Mouse (Mus musculus): ENCODE measurements around the gene Slc22a8. TPM values are rescaled to one million over a fixed set of nuclear protein-coding genes. Genes with fewer than 3 reads are reported as not detected.

Slc22a8 gene
- polyA plus RNA-seq, 1 experiment, result 0.38 TPM

DNA sequence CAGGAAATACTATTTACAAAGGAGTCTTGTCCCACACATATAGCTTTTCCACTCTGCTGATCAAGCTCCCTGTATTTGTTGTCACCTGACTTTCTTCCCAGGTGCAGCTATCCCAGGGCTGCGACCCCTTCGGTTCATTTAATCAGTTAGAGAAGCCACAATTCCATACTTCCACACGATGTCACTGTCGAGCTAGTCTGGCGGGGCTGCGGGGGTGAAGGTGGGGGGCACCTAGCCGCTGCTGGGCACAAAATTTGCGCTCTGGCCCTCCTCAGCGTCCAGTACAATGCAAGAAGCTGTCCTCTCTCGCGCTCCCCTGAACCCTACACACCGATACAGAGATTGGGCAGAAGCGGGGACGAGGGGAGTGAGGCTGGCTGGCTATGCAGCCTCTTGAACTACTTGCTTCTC, 21.6 kb upstream of the Slc22a8 start:
- Histone ChIP-seq H3K36me3 (ENCODE audit: control insufficient read depth, insufficient read depth, low read length) (no peaks in the 10 kb centered on the region), H3K27ac (ENCODE audit: control insufficient read depth, insufficient read depth, low read length) (no peak overlapping the region), H3K4me3 (ENCODE audit: control insufficient read depth, insufficient read depth, low read length) (no peak overlapping the region), H3K4me1 (replicated peaks; ENCODE audit: control insufficient read depth, insufficient read depth, low read length) (peaks cover 17% of the 10 kb centered on the region), H3K27me3 (ENCODE audit: control insufficient read depth, insufficient read depth, low read length) (no peaks in the 10 kb centered on the region)
- DNase-seq, result peak; percentile 46
- 35% methylated on average over 14 of the region's 14 CpGs for WGBS
- peak; percentile 50; the same call in 1 of the 2 replicates for TF ChIP-seq CTCF (IDR thresholded peaks at IDR 0.05; ENCODE audit: borderline replicate concordance, control insufficient read depth, extremely low read depth, insufficient read depth, low read length, poor library complexity)
- TF ChIP-seq POLR2A (IDR thresholded peaks at IDR 0.05; ENCODE audit: control insufficient read depth, extremely low read depth, insufficient read depth, low read length, poor library complexity), result no peak

DNA sequence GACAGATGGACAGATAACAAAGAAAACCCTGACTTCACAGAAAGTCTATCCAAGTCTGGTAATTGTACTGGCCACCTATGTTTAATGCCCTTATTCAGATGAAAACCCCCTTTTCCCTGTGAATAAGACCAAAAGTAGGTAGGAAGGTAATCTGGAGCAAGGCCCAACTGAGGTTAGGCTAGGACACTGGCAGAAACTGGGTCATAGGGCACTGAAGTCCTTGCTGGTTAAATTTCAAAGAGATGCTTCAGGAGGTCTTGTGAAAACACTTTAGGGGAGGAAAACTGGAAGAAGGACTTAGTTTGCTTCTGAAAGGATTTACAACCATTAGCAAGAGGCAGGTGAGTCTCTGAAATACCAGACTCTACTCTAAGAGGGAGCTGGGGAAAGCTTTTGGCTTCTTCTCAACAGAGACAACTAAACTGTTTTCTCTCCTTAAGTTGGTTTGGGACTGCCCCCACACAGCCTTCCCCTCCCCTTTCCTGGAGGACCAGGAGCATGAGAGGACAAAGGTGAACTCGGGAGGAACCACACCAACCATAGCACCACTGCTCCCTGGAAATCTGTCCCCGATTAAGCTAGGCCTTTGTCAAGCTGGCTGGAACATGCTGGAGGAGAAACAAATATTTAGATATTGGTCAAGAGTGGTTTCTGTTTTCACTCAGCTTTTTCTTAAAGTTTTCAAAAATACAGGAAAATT, 20.6 kb upstream of the Slc22a8 start:
- no peak for TF ChIP-seq POLR2A (IDR thresholded peaks at IDR 0.05; ENCODE audit: control insufficient read depth, extremely low read depth, insufficient read depth, low read length, poor library complexity)
- no peak for TF ChIP-seq CTCF (IDR thresholded peaks at IDR 0.05; ENCODE audit: borderline replicate concordance, control insufficient read depth, extremely low read depth, insufficient read depth, low read length, poor library complexity)
- no peaks in the 10 kb centered on the region for H3K27me3 ChIP-seq (ENCODE audit: control insufficient read depth, insufficient read depth, low read length)
- H3K27ac ChIP-seq (ENCODE audit: control insufficient read depth, insufficient read depth, low read length), result no peak overlapping the region
- 83% methylated on average over 2 of the region's 2 CpGs for WGBS
- no peaks in the 10 kb centered on the region for H3K36me3 ChIP-seq (ENCODE audit: control insufficient read depth, insufficient read depth, low read length)
- no peak for DNase-seq
- no peak overlapping the region for H3K4me3 ChIP-seq (ENCODE audit: control insufficient read depth, insufficient read depth, low read length)
- peaks cover 17% of the 10 kb centered on the region for H3K4me1 ChIP-seq (replicated peaks; ENCODE audit: control insufficient read depth, insufficient read depth, low read length)

DNA sequence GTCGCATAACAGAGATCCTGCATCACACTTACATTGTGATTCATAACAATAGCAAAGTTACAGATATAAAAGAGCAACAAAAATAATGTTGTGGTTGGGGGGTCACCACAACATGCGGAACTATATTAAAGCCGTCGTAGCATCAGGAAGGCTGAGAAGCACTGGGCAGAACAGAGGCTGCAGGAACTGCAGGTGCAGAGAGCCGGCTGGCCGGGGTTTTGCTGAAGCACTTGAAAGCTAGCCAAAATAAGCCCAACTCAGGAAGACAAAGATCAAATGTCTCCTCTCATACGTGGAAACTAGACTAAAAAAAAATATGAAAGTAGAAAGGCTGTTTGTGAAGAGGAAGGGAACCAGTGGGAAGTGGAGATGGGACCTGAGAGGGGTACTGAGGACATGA, 19.3 kb upstream of the Slc22a8 start:
- no peak for TF ChIP-seq CTCF (IDR thresholded peaks at IDR 0.05; ENCODE audit: borderline replicate concordance, control insufficient read depth, extremely low read depth, insufficient read depth, low read length, poor library complexity)
- TF ChIP-seq POLR2A (IDR thresholded peaks at IDR 0.05; ENCODE audit: control insufficient read depth, extremely low read depth, insufficient read depth, low read length, poor library complexity), result no peak
- no peaks in the 10 kb centered on the region for H3K27me3 ChIP-seq (ENCODE audit: control insufficient read depth, insufficient read depth, low read length)
- peak overlapping the region; percentile 77 for H3K27ac ChIP-seq (ENCODE audit: control insufficient read depth, insufficient read depth, low read length)
- DNase-seq, result peak; percentile 40
- no peaks in the 10 kb centered on the region for H3K36me3 ChIP-seq (ENCODE audit: control insufficient read depth, insufficient read depth, low read length)
- peaks cover 17% of the 10 kb centered on the region for H3K4me1 ChIP-seq (replicated peaks; ENCODE audit: control insufficient read depth, insufficient read depth, low read length)
- WGBS, result 2% methylated on average over 7 of the region's 7 CpGs
- no peak overlapping the region for H3K4me3 ChIP-seq (ENCODE audit: control insufficient read depth, insufficient read depth, low read length)

DNA sequence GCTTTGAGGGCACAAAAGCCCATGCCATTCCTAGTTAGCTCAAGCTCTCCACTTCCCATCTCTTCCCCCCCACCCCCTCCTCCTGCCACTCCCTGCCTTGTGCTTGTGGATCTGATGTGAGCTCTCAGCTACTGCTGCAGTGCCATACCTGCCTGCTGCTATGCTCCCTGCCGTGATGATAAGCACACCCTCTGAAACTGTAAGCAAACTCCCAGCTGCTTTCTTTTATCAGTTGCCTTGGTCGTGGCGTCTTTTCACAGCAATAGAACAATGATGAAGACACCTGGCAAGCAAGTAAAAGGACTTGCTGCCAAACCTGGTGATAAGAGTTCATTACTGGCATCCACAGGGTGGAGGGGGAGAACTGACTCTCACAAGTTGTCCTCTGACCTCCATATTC, 18.6 kb upstream of the Slc22a8 start:
- no peak for DNase-seq
- Histone ChIP-seq H3K27me3 (ENCODE audit: control insufficient read depth, insufficient read depth, low read length) (no peaks in the 10 kb centered on the region), H3K36me3 (ENCODE audit: control insufficient read depth, insufficient read depth, low read length) (no peaks in the 10 kb centered on the region), H3K4me1 (replicated peaks; ENCODE audit: control insufficient read depth, insufficient read depth, low read length) (peaks cover 17% of the 10 kb centered on the region), H3K27ac (ENCODE audit: control insufficient read depth, insufficient read depth, low read length) (peak overlapping the region; percentile 20; the same call in 1 of the 2 replicates), H3K4me3 (ENCODE audit: control insufficient read depth, insufficient read depth, low read length) (no peak overlapping the region)
- TF ChIP-seq POLR2A (IDR thresholded peaks at IDR 0.05; ENCODE audit: control insufficient read depth, extremely low read depth, insufficient read depth, low read length, poor library complexity) (no peak), CTCF (IDR thresholded peaks at IDR 0.05; ENCODE audit: borderline replicate concordance, control insufficient read depth, extremely low read depth, insufficient read depth, low read length, poor library complexity) (no peak)
- 4% methylated on average over 3 of the region's 3 CpGs for WGBS

DNA sequence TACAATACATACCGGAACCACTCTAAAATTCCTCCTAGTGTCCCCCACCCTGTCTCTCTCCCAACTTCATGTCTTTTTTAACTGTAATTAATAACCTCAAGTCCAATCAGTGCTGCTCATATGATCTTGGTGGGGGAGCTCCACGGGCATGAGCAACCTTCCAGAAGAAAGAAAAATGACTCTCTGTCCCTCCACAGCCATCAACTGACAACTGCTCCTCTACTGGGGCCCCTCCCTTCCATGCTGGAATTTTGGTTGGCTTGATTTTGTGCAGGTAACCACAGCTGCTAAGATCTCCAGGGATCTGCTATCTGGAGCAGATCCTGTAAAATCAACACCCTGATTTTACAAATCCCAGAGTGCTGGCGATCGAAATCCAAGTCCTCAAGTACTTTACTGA, 13.6 kb upstream of the Slc22a8 start:
- no peak overlapping the region for H3K4me3 ChIP-seq (ENCODE audit: control insufficient read depth, insufficient read depth, low read length)
- no peak for DNase-seq
- peaks cover 18% of the 10 kb centered on the region for H3K4me1 ChIP-seq (replicated peaks; ENCODE audit: control insufficient read depth, insufficient read depth, low read length)
- no peaks in the 10 kb centered on the region for H3K36me3 ChIP-seq (ENCODE audit: control insufficient read depth, insufficient read depth, low read length)
- no peak overlapping the region for H3K27ac ChIP-seq (ENCODE audit: control insufficient read depth, insufficient read depth, low read length)
- no peak for TF ChIP-seq POLR2A (IDR thresholded peaks at IDR 0.05; ENCODE audit: control insufficient read depth, extremely low read depth, insufficient read depth, low read length, poor library complexity)
- no peak for TF ChIP-seq CTCF (IDR thresholded peaks at IDR 0.05; ENCODE audit: borderline replicate concordance, control insufficient read depth, extremely low read depth, insufficient read depth, low read length, poor library complexity)
- no peaks in the 10 kb centered on the region for H3K27me3 ChIP-seq (ENCODE audit: control insufficient read depth, insufficient read depth, low read length)
- 95% methylated on average over 4 of the region's 4 CpGs for WGBS

DNA sequence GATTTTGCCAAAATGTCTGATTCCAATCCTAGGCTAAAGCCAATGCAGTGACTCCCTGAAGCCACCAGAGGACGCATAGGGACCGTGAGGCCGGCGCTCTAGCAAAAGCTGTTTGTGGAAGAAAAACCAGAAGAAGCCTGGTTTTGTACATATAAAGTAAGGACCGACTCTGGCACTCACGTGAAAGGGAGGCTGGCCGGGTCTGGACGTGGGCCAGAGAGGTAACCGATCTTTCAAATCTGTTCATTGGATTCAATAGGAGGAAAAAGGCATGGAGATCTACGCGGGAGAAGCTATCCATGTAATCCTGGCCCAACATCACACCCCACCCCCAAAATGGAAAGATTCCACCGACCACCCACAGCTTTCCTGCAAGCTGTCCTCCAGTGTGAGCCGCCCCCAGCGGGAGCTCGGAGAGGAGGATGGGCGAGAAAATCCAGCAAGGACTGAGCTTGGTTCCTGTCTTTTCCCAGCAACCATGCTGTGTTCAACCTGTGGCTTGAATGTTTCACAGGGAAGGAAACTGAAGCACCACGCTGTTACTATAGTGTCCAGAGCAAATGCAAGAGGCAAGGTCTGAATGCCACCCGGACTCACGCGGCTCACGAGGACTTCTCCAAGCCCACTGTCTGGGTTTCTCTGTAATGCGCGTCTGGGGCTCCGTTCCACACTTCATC, 12.6 kb upstream of the Slc22a8 start:
- Histone ChIP-seq H3K4me1 (replicated peaks; ENCODE audit: control insufficient read depth, insufficient read depth, low read length) (peaks cover 11% of the 10 kb centered on the region), H3K36me3 (ENCODE audit: control insufficient read depth, insufficient read depth, low read length) (no peaks in the 10 kb centered on the region), H3K27me3 (ENCODE audit: control insufficient read depth, insufficient read depth, low read length) (no peaks in the 10 kb centered on the region), H3K27ac (ENCODE audit: control insufficient read depth, insufficient read depth, low read length) (no peak overlapping the region), H3K4me3 (ENCODE audit: control insufficient read depth, insufficient read depth, low read length) (no peak overlapping the region)
- TF ChIP-seq CTCF (IDR thresholded peaks at IDR 0.05; ENCODE audit: borderline replicate concordance, control insufficient read depth, extremely low read depth, insufficient read depth, low read length, poor library complexity) (peak; percentile 79; the same call in 1 of the 2 replicates), POLR2A (IDR thresholded peaks at IDR 0.05; ENCODE audit: control insufficient read depth, extremely low read depth, insufficient read depth, low read length, poor library complexity) (no peak)
- peak; percentile 61 for DNase-seq
- 33% methylated on average over 24 of the region's 24 CpGs for WGBS
